Mouse (Mus musculus): ENCODE data around the gene Zfp652. TPM values are rescaled to one million over a fixed set of nuclear protein-coding genes. Genes with fewer than 3 reads are reported as not detected.
"Not testable (repeated sequence)": the region's sequence is repeated elsewhere in the genome, so short reads cannot be mapped to it uniquely, and the experiment has no call there.

Gene Zfp652
- polyA plus RNA-seq, 1 experiment from 2014 or later, result 32.1 TPM

DNA sequence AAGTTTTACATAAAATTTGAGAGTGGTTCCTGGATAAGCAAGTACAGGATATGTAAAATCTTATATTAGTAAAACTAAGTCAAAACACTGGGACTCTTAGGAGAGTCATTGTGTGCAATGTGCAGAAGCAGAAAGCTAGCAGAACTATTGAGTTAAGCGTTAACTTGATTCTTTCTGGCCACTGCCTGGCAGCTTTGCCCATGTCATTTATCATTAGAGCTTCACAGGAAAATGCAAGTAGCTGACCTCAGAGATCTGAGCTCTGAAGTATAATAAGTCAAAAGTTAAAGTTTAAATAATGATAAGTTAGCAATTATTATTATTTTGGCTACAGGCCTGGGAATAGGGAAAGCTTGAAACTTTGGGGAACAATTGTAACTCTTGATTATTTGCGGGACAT is 167.4 kb downstream of the Zfp652 start:
- not testable (repeated sequence) for H3K4me1 ChIP-seq (replicated peaks); H3K27ac ChIP-seq; H3K4me2 ChIP-seq (replicated peaks); ATAC-seq; H3K4me3 ChIP-seq (replicated peaks); H3K9ac ChIP-seq (replicated peaks); H3K9me3 ChIP-seq; H3K36me3 ChIP-seq
- H3K27me3 ChIP-seq, result peaks cover 15% of the 10 kb centered on the region
- WGBS, result 93% methylated on average over 2 of the region's 2 CpGs

Other genes starting within 250 kb of the Zfp652 start
- gene Nxph3, start 198.1 kb upstream of the Zfp652 start, polyA plus RNA-seq (2015; fragmentation: Nextera tagmentation; extraction: Ambion mirVana), result 1.2 and 1.9 TPM in 2 replicates
- gene Ngfr, start 124.9 kb upstream of the Zfp652 start, polyA plus RNA-seq (2015; fragmentation: Nextera tagmentation; extraction: Ambion mirVana), result 13.8 and 17.2 TPM in 2 replicates
- 168 and 179 TPM in 2 replicates for gene Phb, start 45.7 kb upstream of the Zfp652 start, polyA plus RNA-seq (2015; fragmentation: Nextera tagmentation; extraction: Ambion mirVana)
- gene B130006D01Rik, start 10.9 kb downstream of the Zfp652 start, polyA plus RNA-seq (2015; fragmentation: Nextera tagmentation; extraction: Ambion mirVana), result 1.5 and 2.0 TPM in 2 replicates
- not detected in 2 replicates for gene Phospho1, start 111.8 kb downstream of the Zfp652 start, polyA plus RNA-seq (2015; fragmentation: Nextera tagmentation; extraction: Ambion mirVana)
- gene Gngt2, start 124.5 kb downstream of the Zfp652 start, polyA plus RNA-seq (2015; fragmentation: Nextera tagmentation; extraction: Ambion mirVana), result 2.7 and 3.8 TPM in 2 replicates
- 1.1 and 1.6 TPM in 2 replicates for gene Abi3, start 129.8 kb downstream of the Zfp652 start, polyA plus RNA-seq (2015; fragmentation: Nextera tagmentation; extraction: Ambion mirVana)
- gene B4galnt2, start 202.2 kb downstream of the Zfp652 start, polyA plus RNA-seq (2015; fragmentation: Nextera tagmentation; extraction: Ambion mirVana), result not detected in 2 replicates